Mouse (Mus musculus) heart, adult 2 months (tissue): ENCODE measurements around the gene Rnf114.

ENCODE experiments used
- CTCF ChIP-seq: fragments of 200-600 bp; IDR thresholded peaks from 2 replicates; pipeline ENCODE4 v1.8.1; 2022; ENCODE audit warnings: antibody characterized with exemption, mild to moderate bottlenecking, moderate library complexity
- EP300 ChIP-seq: fragments of 200-500 bp; IDR thresholded peaks from 2 replicates; pipeline ENCODE4 v1.6.1; 2011; ENCODE audit warnings: low read depth, low read length, control low read depth; ENCODE audit not compliant: insufficient read depth
- POLR2A ChIP-seq: fragments of 200-500 bp; IDR thresholded peaks from 2 replicates; pipeline ENCODE4 v1.6.1; 2011; ENCODE audit warnings: mild to moderate bottlenecking, low read depth, low read length, control low read depth; ENCODE audit not compliant: insufficient read depth

GRCm38 (mm10) chr2:167443411-167444193 is 48.8 kb upstream of the Rnf114 start:
- no peak for TF ChIP-seq CTCF
- no peak for TF ChIP-seq POLR2A
- no peak for TF ChIP-seq EP300
